ENCODE assay signal across 8 mouse cellular contexts in genomic region chr1:119648205-119649111, GRCm38 (mm10). TPM values are rescaled to one million over a fixed set of nuclear protein-coding genes. Genes with fewer than 3 reads are reported as not detected.
DNase-seq lines count a peak whose midpoint lies in the region; ATAC-seq and TF ChIP-seq lines count a peak whose summit lies in the region.

TSS of gene Epb41l5 (minus strand) at chr1:119649000.

- peak within 1 kb of the TSS; percentile 98 for H3K4me3 ChIP-seq in brown adipose tissue, adult 24 weeks (ENCODE audit: insufficient read depth, low read depth, low read length)
- peak within 1 kb of the TSS; percentile 82 for H3K4me3 ChIP-seq in heart, embryonic 13.5 days
- H3K4me3 ChIP-seq in kidney, postnatal 0 days (replicated peaks; ENCODE audit: low read depth, low read length), result peak within 1 kb of the TSS; percentile 83
- H3K4me3 ChIP-seq in liver, embryonic 11.5 days (ENCODE audit: low read depth, low read length), result peak within 1 kb of the TSS; percentile 88

- 0 out of 2 replicates have a peak, but pooled peaks cover 4% of the 10 kb centered on the region for H3K36me3 ChIP-seq in heart, embryonic 13.5 days
- H3K36me3 ChIP-seq in kidney, postnatal 0 days (ENCODE audit: insufficient read depth, low read length), result no peaks in the 10 kb centered on the region
- no peaks in the 10 kb centered on the region for H3K36me3 ChIP-seq in liver, embryonic 11.5 days (ENCODE audit: control insufficient read depth, insufficient read depth, low read length)
- H3K36me3 ChIP-seq in splenic B cell, adult 2 months (ENCODE audit: control insufficient read depth, insufficient read depth, low read length, poor library complexity, severe bottlenecking), result no peaks in the 10 kb centered on the region

- TF ChIP-seq CTCF in kidney, postnatal 0 days (IDR thresholded peaks at IDR 0.05; ENCODE audit: low read depth), result no peak

- peak within 1 kb of the TSS; percentile 82 for H3K9ac ChIP-seq in heart, embryonic 13.5 days
- peak within 1 kb of the TSS; percentile 71 for H3K9ac ChIP-seq in kidney, postnatal 0 days (ENCODE audit: low read depth, low read length)
- peak within 1 kb of the TSS; percentile 69 for H3K9ac ChIP-seq in liver, embryonic 11.5 days (ENCODE audit: low read depth, low read length)

- no peaks in the 10 kb centered on the region for H3K9me3 ChIP-seq in heart, embryonic 13.5 days
- no peaks in the 10 kb centered on the region for H3K9me3 ChIP-seq in kidney, postnatal 0 days (replicated peaks; ENCODE audit: low read length)
- H3K9me3 ChIP-seq in liver, embryonic 11.5 days (ENCODE audit: control insufficient read depth, low read length), result no peaks in the 10 kb centered on the region

- no peaks in the 10 kb centered on the region for H3K27me3 ChIP-seq in heart, embryonic 13.5 days (replicated peaks)
- no peaks in the 10 kb centered on the region for H3K27me3 ChIP-seq in kidney, postnatal 0 days (ENCODE audit: insufficient read depth, low read length)
- no peaks in the 10 kb centered on the region for H3K27me3 ChIP-seq in liver, embryonic 11.5 days (replicated peaks; ENCODE audit: control insufficient read depth, insufficient read depth, low read length)
- H3K27me3 ChIP-seq in splenic B cell, adult 2 months (ENCODE audit: control insufficient read depth, insufficient read depth, low read length, poor library complexity, severe bottlenecking), result no peaks in the 10 kb centered on the region

- H3K4me1 ChIP-seq in brown adipose tissue, adult 24 weeks (ENCODE audit: control insufficient read depth, insufficient read depth, insufficient read length, low read length), result no peaks in the 10 kb centered on the region
- H3K4me1 ChIP-seq in heart, embryonic 13.5 days, result peaks cover 30% of the 10 kb centered on the region
- H3K4me1 ChIP-seq in kidney, postnatal 0 days (replicated peaks; ENCODE audit: insufficient read depth, low read length), result peaks cover 4% of the 10 kb centered on the region; the same call in 1 of the 2 replicates
- H3K4me1 ChIP-seq in liver, embryonic 11.5 days (replicated peaks; ENCODE audit: control insufficient read depth, insufficient read depth, low read length), result peaks cover 8% of the 10 kb centered on the region

- H3K4me2 ChIP-seq in heart, embryonic 13.5 days, result peak within 1 kb of the TSS; percentile 84
- peak within 1 kb of the TSS; percentile 75 for H3K4me2 ChIP-seq in kidney, postnatal 0 days (ENCODE audit: low read length)
- peak within 1 kb of the TSS; percentile 84 for H3K4me2 ChIP-seq in liver, embryonic 11.5 days

- peak; percentile 75 for ATAC-seq in CD4-positive, CD25-positive, alpha-beta regulatory T cell, adult 4 months
- peak; percentile 80 for ATAC-seq in erythroid progenitor cell, adult 5-6 weeks (replicated peaks; ENCODE audit: low FRiP score, poor library complexity, severe bottlenecking)
- ATAC-seq in heart, embryonic 13.5 days (ENCODE audit: extremely low read depth, insufficient number of reproducible peaks, low FRiP score, low TSS enrichment), result peak; percentile 75
- ATAC-seq in kidney, postnatal 0 days (replicated peaks; ENCODE audit: low FRiP score, low read depth), result peak; percentile 96
- ATAC-seq in liver, embryonic 11.5 days (replicated peaks; ENCODE audit: low FRiP score), result peak; percentile 92

- peak within 1 kb of the TSS; percentile 40; the same call in 1 of the 2 replicates for H3K27ac ChIP-seq in brown adipose tissue, adult 24 weeks (replicated peaks; ENCODE audit: low read depth, low read length)
- H3K27ac ChIP-seq in heart, embryonic 13.5 days (replicated peaks), result peak within 1 kb of the TSS; percentile 79
- peak within 1 kb of the TSS; percentile 94 for H3K27ac ChIP-seq in kidney, postnatal 0 days
- peak within 1 kb of the TSS; percentile 67 for H3K27ac ChIP-seq in liver, embryonic 11.5 days (ENCODE audit: low read depth, low read length)

- WGBS in heart, embryonic 13.5 days, result under 1% methylated on average over 86 of the region's 86 CpGs
- under 1% methylated on average over 86 of the region's 86 CpGs for WGBS in kidney, postnatal 0 days
- under 1% methylated on average over 86 of the region's 86 CpGs for WGBS in liver, embryonic 11.5 days

- DNase-seq in kidney, postnatal 0 days (ENCODE audit: low spot score), result peak; percentile 93
- DNase-seq in liver, embryonic 11.5 days (ENCODE audit: low spot score), result peak; percentile 88
- peak; percentile 52 for DNase-seq in naive thymus-derived CD4-positive, alpha-beta T cell, adult 2 months (ENCODE audit: low read depth)
- DNase-seq in splenic B cell, adult 2 months (ENCODE audit: low read depth, low spot score), result peak; percentile 75

RNA-seq across cellular contexts. Expression of gene Epb41l5, which starts in this region (rescaled TPM):
- polyA plus RNA-seq in CD4-positive, CD25-positive, alpha-beta regulatory T cell, adult 4 months (2017; shearing (Covaris generic)), result 1 to 10 TPM in 1 of 2 experiments, under 1 TPM in 1; 0.96 to 1.4 TPM
- polyA plus RNA-seq in brown adipose tissue, adult 24 weeks (2012; ENCODE audit: insufficient read depth, insufficient read length, missing spikeins), result 4.2 and 8.0 TPM in 2 replicates
- not detected in 2 replicates for total RNA-seq in erythroid progenitor cell, adult 5-6 weeks (2015; ENCODE audit: low replicate concordance)
- total RNA-seq in erythroid progenitor cell, adult 5-6 weeks (2017; ENCODE audit: low replicate concordance), result 0.39 and 0.68 TPM in 2 replicates
- polyA plus RNA-seq in heart, embryonic 13.5 days (2015; fragmentation: Nextera tagmentation; extraction: Ambion mirVana), result 14.7 and 16.4 TPM in 2 replicates
- polyA plus RNA-seq in kidney, postnatal 0 days (2015; fragmentation: Nextera tagmentation; extraction: Ambion mirVana), result 50.9 and 56.5 TPM in 2 replicates
- 26.2 and 29.0 TPM in 2 replicates for polyA plus RNA-seq in liver, embryonic 11.5 days (2014; fragmentation: Nextera tagmentation; extraction: Ambion mirVana)

Comparison
In these comparisons a context has a peak if more than half of its experiments do, and no peak if none do; other contexts are left out.
1. Peak in every context shown above with its lines: DNase-seq, ATAC-seq, H3K4me3 ChIP-seq and H3K27ac ChIP-seq.
2. Peak in ATAC-seq in erythroid progenitor cell, adult 5-6 weeks; RNA of the gene not detected or under 1 TPM.
3. H3K27ac ChIP-seq: peak in every context shown above with its lines; median percentile 94 in kidney, postnatal 0 days; 79 in heart, embryonic 13.5 days; 67 in liver, embryonic 11.5 days; 40 in brown adipose tissue, adult 24 weeks.